Mouse (Mus musculus): ENCODE measurements around the gene Entpd5. TPM values are rescaled to one million over a fixed set of nuclear protein-coding genes. Genes with fewer than 3 reads are reported as not detected.
A peak's percentile ranks its signal among the peaks of the same experiment; 100 is the strongest.

Gene Entpd5
- polyA plus RNA-seq, 1 experiment from 2014 or later = 11.9 TPM

- H3K27me3 ChIP-seq (ENCODE audit: control insufficient read depth, insufficient read depth, low read length) = no peaks in the 10 kb centered on the region
Measured at GRCm38 (mm10) chr12:84393847-84394246, 15.0 kb downstream of the Entpd5 start.

GRCm38 (mm10) chr12:84392681-84393080, 16.1 kb downstream of the Entpd5 start:
- Histone ChIP-seq H3K36me3 (ENCODE audit: control insufficient read depth, insufficient read depth, low read length) (no peaks in the 10 kb centered on the region), H3K4me2 (ENCODE audit: low read depth, low read length, severe bottlenecking) (no peak overlapping the region), H3K9me3 (ENCODE audit: control insufficient read depth, low read length) (no peaks in the 10 kb centered on the region), H3K4me1 (replicated peaks; ENCODE audit: control insufficient read depth, insufficient read depth, low read length) (no peaks in the 10 kb centered on the region), H3K27me3 (ENCODE audit: control insufficient read depth, insufficient read depth, low read length) (no peaks in the 10 kb centered on the region), H3K4me3 (ENCODE audit: low read depth, low read length) (no peak overlapping the region), H3K27ac (ENCODE audit: low read depth, low read length) (no peak overlapping the region), H3K9ac (ENCODE audit: low read length) (no peak overlapping the region)
- no peak for DNase-seq (ENCODE audit: low spot score)
- 96% methylated on average over 4 of the region's 4 CpGs for WGBS
- ATAC-seq (replicated peaks; ENCODE audit: low FRiP score) = no peak

More at GRCm38 (mm10) chr12:84393847-84394246, 15.0 kb downstream of the Entpd5 start:
- no peak for ATAC-seq (replicated peaks; ENCODE audit: low FRiP score)
- 91% methylated on average over 5 of the region's 5 CpGs for WGBS
- Histone ChIP-seq H3K4me1 (replicated peaks; ENCODE audit: control insufficient read depth, insufficient read depth, low read length) (no peaks in the 10 kb centered on the region), H3K9ac (ENCODE audit: low read length) (no peak overlapping the region), H3K4me2 (ENCODE audit: low read depth, low read length, severe bottlenecking) (no peak overlapping the region), H3K27ac (ENCODE audit: low read depth, low read length) (no peak overlapping the region), H3K36me3 (ENCODE audit: control insufficient read depth, insufficient read depth, low read length) (no peaks in the 10 kb centered on the region), H3K4me3 (ENCODE audit: low read depth, low read length) (no peak overlapping the region), H3K9me3 (ENCODE audit: control insufficient read depth, low read length) (no peaks in the 10 kb centered on the region)
- DNase-seq (ENCODE audit: low spot score) = no peak

- Histone ChIP-seq H3K27ac (ENCODE audit: low read depth, low read length) (no peak overlapping the region), H3K36me3 (ENCODE audit: control insufficient read depth, insufficient read depth, low read length) (no peaks in the 10 kb centered on the region), H3K9me3 (ENCODE audit: control insufficient read depth, low read length) (no peaks in the 10 kb centered on the region), H3K27me3 (ENCODE audit: control insufficient read depth, insufficient read depth, low read length) (no peaks in the 10 kb centered on the region), H3K4me2 (ENCODE audit: low read depth, low read length, severe bottlenecking) (no peak overlapping the region), H3K4me3 (ENCODE audit: low read depth, low read length) (no peak overlapping the region), H3K9ac (ENCODE audit: low read length) (no peak overlapping the region), H3K4me1 (replicated peaks; ENCODE audit: control insufficient read depth, insufficient read depth, low read length) (no peaks in the 10 kb centered on the region)
- DNase-seq (ENCODE audit: low spot score) (no peak), ATAC-seq (replicated peaks; ENCODE audit: low FRiP score) (no peak)
- WGBS = 87% methylated on average over 6 of the region's 6 CpGs
Measured at GRCm38 (mm10) chr12:84390336-84390735, 18.5 kb downstream of the Entpd5 start.

GRCm38 (mm10) chr12:84388774-84389400, 19.9 kb downstream of the Entpd5 start:
- H3K4me2 ChIP-seq (ENCODE audit: low read depth, low read length, severe bottlenecking) = no peak overlapping the region
- WGBS = 77% methylated on average over 14 of the region's 14 CpGs
- H3K4me1 ChIP-seq (replicated peaks; ENCODE audit: control insufficient read depth, insufficient read depth, low read length) = no peaks in the 10 kb centered on the region
- H3K36me3 ChIP-seq (ENCODE audit: control insufficient read depth, insufficient read depth, low read length) = no peaks in the 10 kb centered on the region
- no peak for DNase-seq (ENCODE audit: low spot score)
- no peak overlapping the region for H3K4me3 ChIP-seq (ENCODE audit: low read depth, low read length)
- no peak for ATAC-seq (replicated peaks; ENCODE audit: low FRiP score)
- no peaks in the 10 kb centered on the region for H3K9me3 ChIP-seq (ENCODE audit: control insufficient read depth, low read length)
- H3K27ac ChIP-seq (ENCODE audit: low read depth, low read length) = no peak overlapping the region
- H3K9ac ChIP-seq (ENCODE audit: low read length) = no peak overlapping the region
- H3K27me3 ChIP-seq (ENCODE audit: control insufficient read depth, insufficient read depth, low read length) = no peaks in the 10 kb centered on the region

GRCm38 (mm10) chr12:84388097-84388496, 20.7 kb downstream of the Entpd5 start:
- H3K9ac ChIP-seq (ENCODE audit: low read length) = no peak overlapping the region
- no peak overlapping the region for H3K4me2 ChIP-seq (ENCODE audit: low read depth, low read length, severe bottlenecking)
- no peak overlapping the region for H3K27ac ChIP-seq (ENCODE audit: low read depth, low read length)
- no peaks in the 10 kb centered on the region for H3K36me3 ChIP-seq (ENCODE audit: control insufficient read depth, insufficient read depth, low read length)
- 87% methylated on average over 8 of the region's 8 CpGs for WGBS
- no peaks in the 10 kb centered on the region for H3K27me3 ChIP-seq (ENCODE audit: control insufficient read depth, insufficient read depth, low read length)
- no peaks in the 10 kb centered on the region for H3K9me3 ChIP-seq (ENCODE audit: control insufficient read depth, low read length)
- peak; percentile 21 for DNase-seq (ENCODE audit: low spot score)
- H3K4me3 ChIP-seq (ENCODE audit: low read depth, low read length) = no peak overlapping the region
- no peak for ATAC-seq (replicated peaks; ENCODE audit: low FRiP score)
- H3K4me1 ChIP-seq (replicated peaks; ENCODE audit: control insufficient read depth, insufficient read depth, low read length) = no peaks in the 10 kb centered on the region

GRCm38 (mm10) chr12:84385408-84385807, 23.4 kb downstream of the Entpd5 start:
- WGBS = 95% methylated on average over 4 of the region's 4 CpGs
- ATAC-seq (replicated peaks; ENCODE audit: low FRiP score) = no peak
- Histone ChIP-seq H3K9me3 (ENCODE audit: control insufficient read depth, low read length) (no peaks in the 10 kb centered on the region), H3K4me3 (ENCODE audit: low read depth, low read length) (no peak overlapping the region), H3K27ac (ENCODE audit: low read depth, low read length) (no peak overlapping the region), H3K4me2 (ENCODE audit: low read depth, low read length, severe bottlenecking) (no peak overlapping the region), H3K4me1 (replicated peaks; ENCODE audit: control insufficient read depth, insufficient read depth, low read length) (no peaks in the 10 kb centered on the region), H3K36me3 (ENCODE audit: control insufficient read depth, insufficient read depth, low read length) (no peaks in the 10 kb centered on the region), H3K27me3 (ENCODE audit: control insufficient read depth, insufficient read depth, low read length) (no peaks in the 10 kb centered on the region), H3K9ac (ENCODE audit: low read length) (no peak overlapping the region)
- DNase-seq (ENCODE audit: low spot score) = no peak

GRCm38 (mm10) chr12:84384644-84385081, 24.2 kb downstream of the Entpd5 start:
- no peaks in the 10 kb centered on the region for H3K4me1 ChIP-seq (replicated peaks; ENCODE audit: control insufficient read depth, insufficient read depth, low read length)

GRCm38 (mm10) chr12:84382369-84382768, 26.5 kb downstream of the Entpd5 start:
- Histone ChIP-seq H3K4me3 (ENCODE audit: low read depth, low read length) (no peak overlapping the region), H3K27me3 (ENCODE audit: control insufficient read depth, insufficient read depth, low read length) (no peaks in the 10 kb centered on the region), H3K9ac (ENCODE audit: low read length) (no peak overlapping the region), H3K27ac (ENCODE audit: low read depth, low read length) (no peak overlapping the region), H3K4me2 (ENCODE audit: low read depth, low read length, severe bottlenecking) (no peak overlapping the region), H3K9me3 (ENCODE audit: control insufficient read depth, low read length) (no peaks in the 10 kb centered on the region), H3K36me3 (ENCODE audit: control insufficient read depth, insufficient read depth, low read length) (no peaks in the 10 kb centered on the region), H3K4me1 (replicated peaks; ENCODE audit: control insufficient read depth, insufficient read depth, low read length) (no peaks in the 10 kb centered on the region)
- DNase-seq (ENCODE audit: low spot score) (no peak), ATAC-seq (replicated peaks; ENCODE audit: low FRiP score) (no peak)
- WGBS = 82% methylated on average over 4 of the region's 4 CpGs

More at GRCm38 (mm10) chr12:84384644-84385081, 24.2 kb downstream of the Entpd5 start:
- DNase-seq (ENCODE audit: low spot score) (peak; percentile 38), ATAC-seq (replicated peaks; ENCODE audit: low FRiP score) (no peak)
- Histone ChIP-seq H3K4me2 (ENCODE audit: low read depth, low read length, severe bottlenecking) (no peak overlapping the region), H3K9me3 (ENCODE audit: control insufficient read depth, low read length) (no peaks in the 10 kb centered on the region), H3K4me3 (ENCODE audit: low read depth, low read length) (no peak overlapping the region), H3K27ac (ENCODE audit: low read depth, low read length) (no peak overlapping the region), H3K36me3 (ENCODE audit: control insufficient read depth, insufficient read depth, low read length) (no peaks in the 10 kb centered on the region), H3K9ac (ENCODE audit: low read length) (no peak overlapping the region), H3K27me3 (ENCODE audit: control insufficient read depth, insufficient read depth, low read length) (no peaks in the 10 kb centered on the region)
- 93% methylated on average over 5 of the region's 5 CpGs for WGBS

- ATAC-seq (replicated peaks; ENCODE audit: low FRiP score) (no peak), DNase-seq (ENCODE audit: low spot score) (no peak)
- H3K4me1 ChIP-seq (replicated peaks; ENCODE audit: control insufficient read depth, insufficient read depth, low read length) = no peaks in the 10 kb centered on the region
- H3K9ac ChIP-seq (ENCODE audit: low read length) = no peak overlapping the region
- H3K27me3 ChIP-seq (ENCODE audit: control insufficient read depth, insufficient read depth, low read length) = no peaks in the 10 kb centered on the region
- no peaks in the 10 kb centered on the region for H3K9me3 ChIP-seq (ENCODE audit: control insufficient read depth, low read length)
- 94% methylated on average over 6 of the region's 6 CpGs for WGBS
- H3K27ac ChIP-seq (ENCODE audit: low read depth, low read length) = no peak overlapping the region
- no peak overlapping the region for H3K4me3 ChIP-seq (ENCODE audit: low read depth, low read length)
- peaks cover 10% of the 10 kb centered on the region; the same call in 1 of the 2 replicates for H3K36me3 ChIP-seq (ENCODE audit: control insufficient read depth, insufficient read depth, low read length)
- no peak overlapping the region for H3K4me2 ChIP-seq (ENCODE audit: low read depth, low read length, severe bottlenecking)
Measured at GRCm38 (mm10) chr12:84373831-84374481, 34.9 kb downstream of the Entpd5 start.
